Mouse (Mus musculus) kidney, postnatal 0 days (tissue): Measurements from ENCODE around the gene Gm49378. TPM values are rescaled to one million over a fixed set of nuclear protein-coding genes. Genes with fewer than 3 reads are reported as not detected.

ENCODE experiments used
- ATAC-seq: fragments of 200-750 bp; cut with Nextera tagmentation; replicated peaks from 2 replicates; pipeline ENCODE4 v1.8.0; 2017; ENCODE audit warnings: low read depth, moderate number of reproducible peaks, moderate TSS enrichment, moderate library complexity; ENCODE audit not compliant: low FRiP score
- DNase-seq: peaks from one replicate; pipeline ENCODE4 v3.0.0-alpha.2; 2016; ENCODE audit warnings: low spot score
- H3K27ac ChIP-seq: fragments of 300-500 bp; sonication (generic); 2 replicates; pipeline ENCODE4 v1.5.1; 2014; ENCODE audit warnings: mild to moderate bottlenecking
- H3K27me3 ChIP-seq: fragments of 300-500 bp; sonication (generic); 2 replicates; pipeline ENCODE4 v1.6.1; 2014; ENCODE audit warnings: low read length, mixed read lengths; ENCODE audit not compliant: insufficient read depth
- H3K36me3 ChIP-seq: fragments of 300-500 bp; sonication (generic); 2 replicates; pipeline ENCODE4 v1.6.1; 2014; ENCODE audit warnings: low read length, mixed read lengths; ENCODE audit not compliant: insufficient read depth
- H3K4me1 ChIP-seq: fragments of 300-500 bp; sonication (generic); replicated peaks from 2 replicates; pipeline ENCODE4 v1.6.1; 2014; ENCODE audit warnings: antibody characterized with exemption, low read length, mixed read lengths; ENCODE audit not compliant: insufficient read depth
- H3K4me2 ChIP-seq: fragments of 300-500 bp; sonication (generic); 2 replicates; pipeline ENCODE4 v1.6.1; 2014; ENCODE audit warnings: mild to moderate bottlenecking, low read length, moderate library complexity, mixed read lengths
- H3K4me3 ChIP-seq: fragments of 300-500 bp; sonication (generic); replicated peaks from 2 replicates; pipeline ENCODE4 v1.5.1; 2014; ENCODE audit warnings: low read depth, low read length
- H3K9ac ChIP-seq: fragments of 300-500 bp; sonication (generic); 2 replicates; pipeline ENCODE4 v1.6.1; 2014; ENCODE audit warnings: low read depth, low read length
- H3K9me3 ChIP-seq: fragments of 300-500 bp; sonication (generic); replicated peaks from 2 replicates; pipeline ENCODE4 v1.6.1; 2016; ENCODE audit warnings: low read length, inconsistent platforms, mixed read lengths
- CTCF ChIP-seq: IDR thresholded peaks from 2 replicates; pipeline ENCODE4 v1.5.1; 2016; ENCODE audit warnings: antibody characterized with exemption, low read depth, mild to moderate bottlenecking, moderate library complexity
- WGBS: fragments of 180-500 bp; shearing (Covaris S2); extraction: QIAGEN DNeasy Blood & Tissue Kit; methylation state at CpG from one replicate; pipeline ENCODE4 v1.1.7; 2014; 5-methylcytosine and 5-hydroxymethylcytosine counted together
- polyA plus RNA-seq: library from polyadenylated mRNA; unstranded; fragments of >200 nt; fragmentation: Nextera tagmentation; extraction: Ambion mirVana; gene quantifications from 2 replicates; pipeline ENCODE4 v1.2.1, GENCODE M21; 2015

Gene Gm49378
- polyA plus RNA-seq, 1 experiment from 2014 or later, result 1.8 TPM

- no peak for TF ChIP-seq CTCF
Measured at GRCm38 (mm10) chr14:55596036-55596690, 41.5 kb downstream of the Gm49378 start.

GRCm38 (mm10) chr14:55592226-55592625 is 45.5 kb downstream of the Gm49378 start:
- DNase-seq, result peak; percentile 15
- TF ChIP-seq CTCF, result no peak
- peak overlapping the region; percentile 92 for H3K9ac ChIP-seq
- H3K27ac ChIP-seq, result peak overlapping the region; percentile 99
- H3K4me2 ChIP-seq, result peak overlapping the region; percentile 96
- H3K36me3 ChIP-seq, result peaks cover 33% of the 10 kb centered on the region
- H3K4me1 ChIP-seq, result peaks cover 15% of the 10 kb centered on the region; the same call in 1 of the 2 replicates
- ATAC-seq, result no peak
- peak overlapping the region; percentile 94 for H3K4me3 ChIP-seq
- WGBS, result 4% methylated on average over 16 of the region's 16 CpGs
- H3K27me3 ChIP-seq, result no peaks in the 10 kb centered on the region
- H3K9me3 ChIP-seq, result no peaks in the 10 kb centered on the region

More at GRCm38 (mm10) chr14:55596036-55596690, 41.5 kb downstream of the Gm49378 start:
- H3K9ac ChIP-seq, result no peak overlapping the region
- 81% methylated on average over 13 of the region's 13 CpGs for WGBS
- H3K27me3 ChIP-seq, result no peaks in the 10 kb centered on the region
- no peak overlapping the region for H3K4me3 ChIP-seq
- H3K36me3 ChIP-seq, result peaks cover 61% of the 10 kb centered on the region
- H3K4me1 ChIP-seq, result peaks cover 15% of the 10 kb centered on the region; the same call in 1 of the 2 replicates
- no peak overlapping the region for H3K4me2 ChIP-seq
- H3K9me3 ChIP-seq, result no peaks in the 10 kb centered on the region
- H3K27ac ChIP-seq, result no peak overlapping the region
- DNase-seq, result peak; percentile 30
- ATAC-seq, result no peak

GRCm38 (mm10) chr14:55591331-55591891 is 46.3 kb downstream of the Gm49378 start, which contains the start of gene Rnf31:
Gene Rnf31 (plus strand): TSS chr14:55591708.
- peak; percentile 91 for ATAC-seq
- WGBS, result under 1% methylated on average over 33 of the region's 33 CpGs
- peaks cover 15% of the 10 kb centered on the region; the same call in 1 of the 2 replicates for H3K4me1 ChIP-seq

GRCm38 (mm10) chr14:55590748-55591330 is 46.9 kb downstream of the Gm49378 start, which contains the start of gene Psme2:
Gene Psme2 (minus strand): TSS chr14:55591113.
- Histone ChIP-seq H3K4me2 (peak within 1 kb of the TSS; percentile 96), H3K4me3 (peak within 1 kb of the TSS; percentile 94), H3K9ac (peak within 1 kb of the TSS; percentile 92), H3K4me1 (peaks cover 15% of the 10 kb centered on the region; the same call in 1 of the 2 replicates), H3K27me3 (no peaks in the 10 kb centered on the region), H3K36me3 (peaks cover 22% of the 10 kb centered on the region), H3K27ac (peak within 1 kb of the TSS; percentile 99), H3K9me3 (no peaks in the 10 kb centered on the region)
- 0 out of 2 replicates have a peak, but pooled peaks have one; percentile 26 for TF ChIP-seq CTCF
- under 1% methylated on average over 22 of the region's 22 CpGs for WGBS
- ATAC-seq (peak; percentile 94), DNase-seq (peak; percentile 100)

More at GRCm38 (mm10) chr14:55591331-55591891, 46.3 kb downstream of the Gm49378 start, which contains the start of gene Rnf31:
- no peak for TF ChIP-seq CTCF
- Histone ChIP-seq H3K27ac (peak within 1 kb of the TSS; percentile 99), H3K36me3 (peaks cover 28% of the 10 kb centered on the region), H3K9me3 (no peaks in the 10 kb centered on the region), H3K4me2 (peak within 1 kb of the TSS; percentile 96), H3K9ac (peak within 1 kb of the TSS; percentile 92), H3K27me3 (no peaks in the 10 kb centered on the region), H3K4me3 (peak within 1 kb of the TSS; percentile 94)
- peak; percentile 99 for DNase-seq

- WGBS, result 77% methylated on average over 11 of the region's 11 CpGs
Measured at GRCm38 (mm10) chr14:55589771-55590448, 47.8 kb downstream of the Gm49378 start.

More at GRCm38 (mm10) chr14:55589771-55590448, 47.8 kb downstream of the Gm49378 start:
- ATAC-seq, result no peak
- no peak for TF ChIP-seq CTCF
- peak overlapping the region; percentile 99 for H3K27ac ChIP-seq
- H3K9ac ChIP-seq, result peak overlapping the region; percentile 92
- H3K9me3 ChIP-seq, result no peaks in the 10 kb centered on the region
- peaks cover 14% of the 10 kb centered on the region for H3K36me3 ChIP-seq
- peaks cover 15% of the 10 kb centered on the region; the same call in 1 of the 2 replicates for H3K4me1 ChIP-seq
- no peak for DNase-seq
- no peaks in the 10 kb centered on the region for H3K27me3 ChIP-seq
- peak overlapping the region; percentile 94 for H3K4me3 ChIP-seq
- H3K4me2 ChIP-seq, result peak overlapping the region; percentile 96
